Mouse (Mus musculus): ENCODE results near the gene Chkb.

Chkb gene

DNA sequence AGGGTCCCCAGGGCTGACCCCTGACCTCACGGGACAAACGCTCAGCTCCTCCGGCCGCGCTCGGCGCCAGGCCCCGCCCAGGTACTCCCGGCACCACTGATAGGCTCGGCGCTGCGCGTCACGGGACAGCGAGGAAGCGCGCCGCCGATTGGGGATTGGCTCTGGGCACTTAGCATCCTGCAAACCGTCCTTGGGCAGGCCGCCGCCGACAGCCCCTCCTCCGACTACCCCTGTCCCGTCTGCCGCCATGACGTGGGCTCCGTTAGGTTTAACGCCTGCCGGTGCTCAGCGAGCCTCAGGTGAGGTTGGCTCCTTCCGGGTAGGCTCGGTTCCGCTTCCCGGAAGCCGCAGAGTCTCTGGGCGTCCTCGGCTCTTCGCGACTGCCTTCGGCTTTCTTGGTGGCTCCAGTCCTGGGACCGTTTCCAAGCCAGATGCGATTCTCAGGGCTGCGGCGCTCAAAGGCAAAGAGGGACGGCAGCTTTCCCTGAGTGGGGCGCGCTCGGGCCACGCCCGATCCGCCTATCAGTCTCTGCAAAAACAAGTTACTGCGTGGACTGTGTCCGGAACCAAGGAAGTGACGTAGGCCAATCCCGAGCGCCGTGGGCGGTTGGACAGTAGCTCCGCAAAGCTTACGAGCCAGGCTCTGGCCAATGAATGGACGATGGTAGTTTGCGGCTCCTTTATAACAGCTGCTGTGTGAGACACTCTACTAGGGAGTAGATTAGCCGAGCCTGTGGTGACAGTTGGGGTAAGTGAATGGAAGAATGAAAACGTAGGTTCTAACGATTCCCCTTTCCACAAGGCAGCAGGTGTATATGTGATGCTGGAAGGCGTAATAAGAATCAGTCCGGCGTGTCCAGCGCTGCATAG is at the start of gene Chkb, which contains the start of the genes C730034F03Rik and Gm44502:
Gene Chkb (minus strand): TSS at position 557 of the 870 bp plus-strand sequence.
Gene C730034F03Rik (plus strand): TSS at position 238 of the 870 bp plus-strand sequence.
Gene Gm44502 (minus strand): TSS at position 345 of the 870 bp plus-strand sequence.
- under 1% methylated on average over 70 of the region's 70 CpGs for WGBS

DNA sequence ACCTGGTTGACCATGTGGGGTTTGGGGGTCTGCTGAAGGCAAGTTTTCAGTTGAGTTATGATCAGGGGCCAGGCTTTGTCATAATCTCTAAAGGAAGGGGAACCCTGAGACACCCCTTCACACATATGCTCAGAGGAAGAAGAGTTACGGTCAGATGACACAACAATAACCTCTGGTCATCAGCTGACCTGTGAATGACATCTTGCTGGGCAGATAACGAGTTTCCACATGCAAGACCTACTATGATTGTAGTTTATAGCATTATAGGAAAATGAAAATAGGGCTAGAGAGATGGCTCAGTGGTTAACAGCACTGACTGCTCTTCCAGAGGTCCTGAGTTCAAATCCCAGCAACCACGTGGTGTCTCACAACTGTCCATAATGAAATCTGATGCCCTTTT is 48.9 kb upstream of the Chkb start:
- 93% methylated on average over 3 of the region's 3 CpGs for WGBS

DNA sequence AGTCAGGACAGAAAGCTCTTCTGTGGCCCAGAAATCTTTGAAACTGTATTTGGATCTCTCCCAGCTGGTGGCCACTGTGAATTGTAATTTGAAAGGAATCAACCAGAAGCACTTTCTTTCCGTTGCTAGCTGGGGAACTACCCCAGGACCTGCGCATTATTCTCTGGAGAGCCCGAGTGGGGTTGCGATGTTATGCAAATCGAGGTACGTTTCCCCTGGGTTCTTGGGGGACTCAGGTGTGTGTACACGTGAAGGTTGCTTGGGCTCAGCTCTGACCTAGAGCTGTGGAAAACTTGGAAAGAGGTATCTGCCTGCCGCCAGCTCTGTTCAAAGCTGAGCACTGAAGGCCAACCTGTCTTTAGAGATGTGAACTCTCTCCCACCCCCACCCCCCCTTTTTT is 48.1 kb upstream of the Chkb start:
- 56% methylated on average over 8 of the region's 8 CpGs for WGBS

DNA sequence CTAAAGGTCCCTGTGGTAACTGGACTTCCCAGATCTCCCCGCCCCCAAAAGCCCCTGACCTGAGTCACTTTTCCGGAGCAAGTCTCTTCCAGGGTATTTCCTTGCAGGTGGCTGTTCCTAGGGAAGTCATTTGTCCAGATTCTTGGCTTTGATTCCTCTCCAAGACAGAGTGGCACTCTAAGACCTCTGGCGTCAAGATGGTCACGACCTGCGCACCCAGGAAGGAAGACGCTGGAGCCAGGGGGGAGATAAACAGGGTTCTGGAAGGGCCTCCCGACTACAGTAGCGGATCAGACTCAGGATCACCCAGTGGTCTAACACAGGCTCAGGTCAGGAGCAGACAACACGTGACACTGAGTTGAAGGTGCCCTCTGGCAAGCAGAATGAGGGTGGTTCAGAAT is 47.4 kb upstream of the Chkb start, which contains the start of gene Arsa:
Gene Arsa (minus strand): TSS at position 335 of the 401 bp plus-strand sequence.
- 33% methylated on average over 9 of the region's 9 CpGs for WGBS

DNA sequence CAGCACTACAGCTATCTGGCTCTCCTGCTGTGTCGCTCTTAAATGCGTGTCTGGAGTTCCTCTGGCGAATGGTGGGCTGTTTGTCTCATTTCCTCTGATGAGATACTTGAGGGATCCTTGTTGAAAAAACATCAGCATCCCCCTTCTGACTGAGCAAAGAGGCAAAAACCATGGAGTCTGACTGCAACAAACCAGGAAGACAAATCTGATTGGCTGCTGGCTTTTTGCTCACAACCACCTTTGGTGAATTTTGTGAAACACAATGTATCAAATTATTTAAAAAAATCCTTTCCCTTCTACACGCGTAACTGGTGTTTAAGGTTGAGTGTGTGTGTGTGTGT is 46.7 kb upstream of the Chkb start:
- WGBS: 1% methylated on average over 5 of the region's 5 CpGs

DNA sequence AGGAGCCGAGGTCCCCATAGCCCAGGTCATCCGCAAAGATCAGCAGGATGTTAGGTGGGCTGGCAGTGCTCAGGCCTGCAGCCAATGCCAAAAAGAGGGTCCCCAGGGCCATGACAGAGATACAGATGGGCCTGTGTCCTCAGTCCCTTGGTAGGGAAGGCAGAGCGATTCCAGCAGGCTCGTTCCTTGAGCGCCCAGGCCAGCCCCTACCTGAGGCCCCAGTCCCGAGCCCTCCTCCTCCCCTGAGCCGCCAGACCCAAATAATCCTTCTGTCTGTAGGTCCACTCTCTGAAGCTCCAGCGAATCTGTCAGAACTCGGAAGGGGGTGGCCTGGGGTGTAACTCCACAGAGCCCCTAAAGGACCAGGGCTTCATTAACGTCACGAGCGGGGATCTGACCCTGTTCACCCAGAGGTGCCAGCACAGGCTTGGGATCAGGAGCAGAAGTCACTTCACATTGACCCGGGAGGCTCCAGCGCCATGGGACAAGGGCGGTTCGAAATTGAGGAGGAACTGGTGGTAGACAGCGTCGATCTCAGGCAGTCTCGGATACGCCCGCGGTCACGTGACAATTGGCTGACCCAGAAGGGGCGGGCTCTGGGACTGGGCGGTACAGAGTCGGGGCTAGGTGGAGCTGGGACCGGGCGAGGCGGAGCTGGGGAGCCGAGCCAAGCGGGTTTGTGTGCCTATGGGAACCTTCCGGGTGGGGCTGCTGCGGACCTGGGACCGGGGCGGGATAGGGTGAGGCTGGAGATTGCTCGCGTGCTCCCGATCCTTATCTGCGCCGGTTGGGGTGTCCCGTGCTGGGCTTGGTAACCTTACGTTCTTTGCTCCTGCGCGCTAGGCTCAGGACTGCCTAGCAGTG is 46.1 kb upstream of the Chkb start:
- 9% methylated on average over 44 of the region's 44 CpGs for WGBS

DNA sequence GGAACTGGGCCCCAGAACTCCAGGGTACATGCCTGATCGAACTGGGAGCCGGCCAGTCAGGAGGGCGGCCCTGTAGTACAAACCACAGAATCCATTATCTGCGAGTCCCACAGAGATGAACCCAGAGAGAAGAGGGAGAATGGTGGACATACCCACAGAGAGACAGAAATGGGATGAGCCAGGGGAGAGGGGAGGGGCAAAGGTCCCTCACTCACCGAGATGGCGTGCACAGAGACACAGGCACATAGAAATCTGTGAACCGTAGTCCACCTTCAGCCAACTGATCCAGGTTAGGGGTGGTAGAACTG is 45.5 kb upstream of the Chkb start:
- 88% methylated on average over 7 of the region's 7 CpGs for WGBS

DNA sequence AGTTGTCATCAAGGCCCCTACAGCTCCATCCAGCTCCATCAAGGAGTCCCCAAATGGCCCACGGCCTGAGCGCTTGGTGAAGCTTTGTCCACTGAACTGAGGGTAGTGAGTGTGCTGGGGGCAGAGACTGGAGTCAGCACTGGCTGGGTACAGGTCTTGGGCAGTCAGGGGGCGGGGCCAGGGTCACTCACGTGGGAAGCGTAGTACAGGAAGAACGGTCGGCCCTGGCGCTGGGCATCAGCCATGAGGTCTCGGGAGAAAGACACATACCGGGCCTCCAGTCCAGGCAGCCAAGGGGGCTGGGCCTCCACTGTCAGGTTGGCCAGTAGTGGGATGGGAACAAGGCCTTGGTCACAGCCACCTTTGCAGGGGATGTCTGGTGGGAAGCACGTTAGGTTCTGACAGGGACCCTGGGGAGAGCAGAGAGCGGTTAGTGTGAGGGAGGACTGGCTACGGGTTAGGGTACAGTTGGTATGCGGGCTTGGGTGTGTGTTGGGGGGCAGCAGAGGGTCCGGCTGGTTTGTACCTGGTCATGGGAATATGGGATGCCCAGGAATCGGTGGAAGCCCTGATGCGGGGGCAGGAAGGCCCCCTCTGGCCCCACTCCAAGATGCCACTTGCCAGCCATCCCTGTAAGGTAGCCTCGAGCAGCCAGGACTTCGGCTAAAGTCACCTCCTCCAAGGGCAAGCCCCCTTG is 45.0 kb upstream of the Chkb start:
- 92% methylated on average over 19 of the region's 19 CpGs for WGBS

DNA sequence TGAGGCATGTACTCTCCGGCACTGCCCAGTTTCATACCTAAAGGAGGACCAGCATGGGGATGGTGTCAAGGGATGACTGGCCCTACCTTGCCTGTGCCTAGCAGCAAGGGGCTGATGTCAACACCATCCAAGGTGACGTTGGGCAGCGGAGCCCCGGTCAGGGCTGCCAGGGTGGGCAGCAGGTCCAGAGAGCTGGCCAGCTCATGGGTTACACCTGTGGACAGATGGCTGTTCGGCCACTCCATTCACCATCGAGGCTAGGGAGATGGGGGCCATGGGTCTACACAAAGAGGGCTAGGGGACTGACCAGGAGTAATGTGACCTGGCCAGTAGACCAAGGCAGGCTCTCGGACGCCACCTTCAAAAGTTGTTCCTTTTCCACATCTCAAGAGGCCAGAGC is 44.2 kb upstream of the Chkb start:
- 98% methylated on average over 8 of the region's 8 CpGs for WGBS

DNA sequence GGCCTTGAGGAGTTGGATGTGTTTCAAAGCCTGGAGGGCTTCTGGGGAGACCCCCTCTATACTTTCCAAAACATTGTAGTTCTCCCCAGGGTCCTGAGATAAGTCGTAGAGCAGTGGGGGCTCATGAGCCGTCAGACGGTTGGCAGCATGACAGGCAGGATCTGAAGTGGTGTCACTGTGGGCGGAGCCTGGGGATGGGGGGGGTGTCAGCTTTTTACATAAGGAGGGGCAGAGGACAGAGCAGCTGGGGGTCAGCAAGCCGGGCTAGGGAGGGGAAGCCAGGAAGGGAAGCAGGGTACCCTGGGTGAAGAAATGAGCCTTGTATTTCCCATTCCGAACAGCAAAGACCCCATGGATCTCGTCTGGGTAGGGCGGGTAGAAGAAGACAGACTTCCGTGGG is 43.7 kb upstream of the Chkb start:
- WGBS: 84% methylated on average over 9 of the region's 9 CpGs

DNA sequence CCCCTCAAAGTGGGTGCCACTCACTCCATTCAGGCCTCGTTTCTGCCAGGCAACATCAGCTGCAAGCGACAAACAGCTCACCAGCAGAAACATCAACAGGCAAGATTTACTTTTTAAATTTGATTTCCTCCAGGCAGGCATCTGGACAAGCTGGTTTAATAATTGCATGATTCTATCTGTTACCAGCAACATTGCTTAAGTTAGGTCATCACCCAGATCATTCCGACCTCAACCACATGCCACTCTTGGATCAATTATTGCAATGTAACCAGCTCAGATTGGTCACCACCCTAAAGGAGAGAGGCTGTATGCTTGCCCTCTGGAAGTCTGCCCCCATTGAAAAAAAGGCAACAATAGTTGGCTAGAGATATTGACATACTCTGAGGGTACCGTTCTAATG is 41.8 kb upstream of the Chkb start:
- 85% methylated on average over 4 of the region's 4 CpGs for WGBS

DNA sequence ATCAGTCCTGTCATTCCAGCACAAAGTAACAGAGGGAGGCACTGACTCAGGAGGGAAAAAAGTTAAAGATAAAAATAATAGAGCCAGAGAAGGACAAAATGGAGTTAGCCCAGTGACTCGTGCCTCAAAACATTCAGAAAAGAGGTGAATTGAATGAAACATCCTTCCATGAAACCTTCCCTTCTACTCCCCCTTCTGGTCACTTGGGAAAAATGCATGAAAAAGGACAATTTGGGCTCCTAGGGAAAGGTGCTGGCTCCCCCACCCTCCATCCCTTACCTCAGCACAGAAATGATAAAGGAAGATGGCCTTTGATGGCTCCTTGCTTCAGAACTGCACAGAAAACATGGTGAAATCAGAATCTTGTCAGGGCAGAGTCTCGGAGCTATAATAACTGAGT is 38.9 kb upstream of the Chkb start:
- 30% methylated on average over 2 of the region's 2 CpGs for WGBS

DNA sequence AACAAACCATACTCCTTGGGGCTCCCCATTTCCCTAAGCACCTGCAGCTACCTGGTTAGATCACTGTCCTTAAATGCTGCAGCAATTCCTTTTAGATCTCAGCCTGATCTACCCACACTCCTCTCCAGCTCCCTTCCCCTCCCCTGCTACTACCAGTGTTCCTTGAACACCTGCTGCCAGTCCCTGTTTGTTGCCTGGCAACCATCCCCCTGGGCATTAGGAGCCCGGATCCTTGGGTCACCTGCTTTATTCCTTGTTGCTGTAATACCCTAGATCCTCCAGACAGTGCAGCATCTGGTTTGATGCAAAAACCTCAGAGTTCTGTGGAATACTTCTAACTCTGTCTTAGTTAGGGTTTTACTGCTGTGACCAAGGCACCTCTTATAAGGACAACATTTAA is 35.3 kb upstream of the Chkb start:
- WGBS: 8% methylated on average over 1 of the region's 1 CpGs

DNA sequence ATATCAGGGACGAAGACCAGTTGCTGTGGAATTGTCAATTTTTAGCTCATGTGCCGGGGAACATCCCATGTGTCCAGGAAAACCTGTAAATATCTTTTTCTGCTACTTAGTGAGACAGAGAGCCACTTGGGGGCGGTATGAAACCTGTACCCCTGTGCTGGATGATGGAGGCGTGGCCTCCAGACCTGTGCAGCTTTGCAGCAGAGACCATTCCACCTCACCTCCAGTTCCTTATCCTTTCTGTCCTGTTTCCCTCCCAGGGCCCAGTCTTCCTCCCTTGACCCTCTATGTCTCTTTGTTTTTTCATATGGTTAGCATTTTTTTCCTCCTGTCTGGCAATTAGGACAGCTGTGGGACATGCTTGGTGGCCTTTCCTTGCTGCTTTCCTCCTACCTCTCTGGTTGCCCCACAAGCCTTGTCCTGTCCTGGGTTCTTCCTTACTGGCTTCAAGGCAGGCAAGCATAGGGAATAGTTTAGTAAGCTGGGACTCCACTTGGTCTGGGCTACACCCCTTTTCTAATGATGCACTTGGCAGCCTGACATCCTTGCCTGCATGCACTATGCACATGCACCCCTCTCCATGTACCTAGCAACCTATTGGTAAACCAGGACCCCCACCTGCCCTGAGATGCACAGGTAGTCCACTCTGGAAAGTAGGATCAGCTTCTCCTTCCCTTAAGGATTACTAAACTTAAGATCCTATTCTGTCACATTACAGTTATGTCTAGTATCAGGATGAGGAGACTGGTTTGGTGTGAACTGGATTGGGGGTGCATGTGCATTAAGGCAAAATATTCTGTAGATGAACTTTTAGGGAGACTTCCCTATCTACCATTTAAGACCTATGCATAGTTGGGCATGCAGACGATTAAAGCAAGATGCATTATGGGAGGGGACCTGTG is 33.9 kb upstream of the Chkb start:
- 39% methylated on average over 5 of the region's 5 CpGs for WGBS

DNA sequence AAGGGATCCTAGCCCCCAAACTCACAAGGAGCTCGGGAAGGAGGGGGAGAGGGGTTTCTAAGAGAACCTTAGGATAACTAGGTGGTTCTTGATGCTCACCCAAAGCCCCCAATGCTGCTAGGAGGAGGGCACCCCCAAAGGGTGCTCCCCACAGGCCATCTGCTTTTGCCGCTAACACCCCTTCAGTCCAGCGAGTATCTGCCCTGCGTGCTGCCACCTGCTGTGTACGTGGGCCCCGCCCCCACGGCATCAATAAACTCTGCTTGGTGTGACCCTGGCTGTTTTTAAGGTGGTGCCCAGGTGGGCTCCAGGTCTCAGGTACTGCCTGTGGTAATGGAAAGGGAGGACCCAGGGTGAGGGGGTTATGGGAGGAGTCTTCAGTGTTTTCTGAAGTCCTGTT is 32.5 kb upstream of the Chkb start:
- 71% methylated on average over 7 of the region's 7 CpGs for WGBS

DNA sequence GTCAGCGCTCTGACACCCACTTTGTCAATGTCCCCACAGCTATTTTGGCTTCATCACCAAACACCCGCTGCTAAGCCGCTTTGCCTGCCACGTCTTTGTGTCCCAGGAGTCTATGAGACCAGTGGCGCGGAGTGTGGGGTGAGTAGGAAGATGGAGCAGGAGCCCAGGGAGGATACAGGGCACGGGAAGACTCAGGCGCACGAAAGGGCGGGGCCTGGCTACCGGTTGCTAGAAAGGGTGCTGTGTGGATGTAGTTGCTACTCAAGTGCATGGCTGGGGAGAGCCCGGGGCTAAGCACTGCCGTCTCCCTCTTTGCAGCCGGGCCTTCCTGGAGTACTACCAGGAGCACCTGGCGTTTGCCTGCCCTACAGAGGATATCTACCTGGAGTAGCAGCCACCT is 31.6 kb upstream of the Chkb start:
- WGBS: 77% methylated on average over 15 of the region's 15 CpGs

DNA sequence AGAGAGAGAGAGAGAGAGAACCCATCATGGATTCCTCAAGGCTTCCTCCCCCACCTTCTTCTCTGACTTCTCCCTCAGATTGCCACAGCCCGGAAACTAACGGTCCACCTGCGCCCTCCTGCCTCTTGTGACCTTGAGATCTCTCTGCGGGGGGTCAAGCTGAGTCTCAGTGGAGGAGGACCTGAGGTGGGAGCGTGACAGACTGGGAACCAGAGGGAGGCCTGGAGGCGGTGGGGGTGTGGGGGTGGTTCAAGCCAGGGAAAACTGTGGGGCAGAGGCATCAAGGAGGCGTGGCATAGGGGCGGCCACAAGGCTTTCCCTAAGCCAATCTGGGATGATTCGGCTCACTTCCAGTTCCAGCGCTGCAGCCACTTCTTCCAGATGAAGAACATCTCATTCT is 30.6 kb upstream of the Chkb start:
- 51% methylated on average over 10 of the region's 10 CpGs for WGBS

DNA sequence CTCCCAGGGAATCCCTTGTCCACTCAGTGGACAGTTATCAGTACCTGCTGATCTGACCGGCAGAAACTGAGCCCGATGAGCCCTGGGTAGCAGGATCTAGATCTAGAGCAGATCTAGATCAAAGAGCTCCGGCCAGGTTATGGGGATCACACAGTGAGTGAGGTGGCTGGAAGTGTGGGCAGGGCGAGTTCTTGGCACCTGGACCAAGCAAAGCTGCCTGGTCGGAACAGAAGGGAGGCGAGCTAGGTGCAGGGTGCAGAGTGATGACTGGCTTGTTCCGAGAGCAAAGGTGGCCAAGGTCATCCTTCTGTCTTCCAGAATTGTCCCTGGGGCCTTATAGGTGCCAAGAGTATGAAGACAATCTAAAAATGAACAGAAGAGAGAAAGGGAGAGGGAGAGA is 30.1 kb upstream of the Chkb start:
- WGBS: 74% methylated on average over 7 of the region's 7 CpGs

DNA sequence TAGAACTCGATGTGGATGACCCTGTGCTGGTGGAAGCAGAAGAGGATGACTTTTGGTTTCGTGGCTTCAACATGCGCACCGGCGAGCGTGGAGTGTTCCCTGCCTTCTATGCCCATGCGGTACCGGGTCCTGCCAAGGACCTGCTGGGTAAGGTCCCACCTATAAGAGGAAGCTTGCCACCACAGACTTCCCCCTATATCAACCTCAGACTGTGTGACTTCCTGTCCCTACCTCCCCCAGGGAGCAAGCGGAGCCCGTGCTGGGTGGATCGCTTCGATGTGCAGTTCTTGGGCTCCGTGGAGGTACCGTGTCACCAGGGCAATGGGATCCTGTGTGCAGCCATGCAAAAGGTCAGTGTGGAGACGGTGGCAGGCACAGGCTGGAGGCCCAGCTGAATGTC is 29.2 kb upstream of the Chkb start:
- WGBS: 89% methylated on average over 15 of the region's 15 CpGs

DNA sequence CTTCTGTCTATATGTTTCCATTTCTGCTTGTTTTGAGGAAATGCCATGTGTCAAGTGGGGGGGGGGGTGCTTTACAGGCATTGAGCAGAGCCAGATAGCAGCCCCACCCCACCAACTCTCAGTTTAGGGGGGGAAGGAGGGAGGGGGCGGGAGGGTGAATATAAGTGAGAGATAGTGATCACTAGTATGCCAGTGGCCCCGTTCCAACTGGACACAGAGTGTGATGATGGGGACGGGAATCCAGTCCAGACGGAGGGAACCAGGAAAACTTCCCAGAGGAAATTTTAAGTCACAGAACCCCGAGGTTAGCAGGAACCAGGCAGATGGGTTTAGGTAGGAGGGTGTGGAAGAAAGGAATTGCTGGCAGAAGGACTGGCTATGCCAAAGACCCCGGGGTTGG is 25.9 kb upstream of the Chkb start:
- WGBS: 35% methylated on average over 6 of the region's 6 CpGs

DNA sequence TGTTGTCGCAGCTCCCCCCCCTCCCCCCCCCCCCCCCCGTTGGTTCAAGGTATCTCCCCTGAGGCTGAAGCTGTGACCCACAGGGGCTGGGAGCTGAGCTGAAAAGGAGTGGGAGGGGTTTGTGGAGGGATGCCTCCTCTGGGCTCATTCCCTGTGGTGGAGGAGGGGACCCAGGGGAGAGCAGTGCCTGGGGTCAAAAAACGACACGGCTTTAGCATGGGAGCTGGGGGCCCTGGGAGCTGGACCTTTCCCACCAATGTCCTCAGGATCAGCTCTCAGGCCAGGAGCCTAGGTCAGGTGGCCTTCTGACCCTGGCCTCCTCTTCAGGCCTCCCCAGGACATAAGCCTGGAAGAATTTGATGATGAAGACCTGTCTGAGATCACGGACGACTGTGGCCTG is 25.1 kb upstream of the Chkb start:
- WGBS: 29% methylated on average over 4 of the region's 6 CpGs
